Mouse (Mus musculus) E14TG2a.4 (cell line): ENCODE measurements at regions not wholly inside any gene's neighbourhood (a gene's known extent, or its start where the extent isn't known, plus 50 kb on each side); places are given as distances from the start of the nearest gene placed in this dataset.

Experiments
- CTCF ChIP-seq: conservative IDR thresholded peaks from 2 replicates; pipeline ENCODE4 v1.5.1; 2014; ENCODE audit warnings: low read length
- NANOG ChIP-seq: IDR thresholded peaks from 2 replicates; pipeline ENCODE4 v1.6.1; 2014; ENCODE audit warnings: borderline replicate concordance, low read length, mixed read lengths

DNA sequence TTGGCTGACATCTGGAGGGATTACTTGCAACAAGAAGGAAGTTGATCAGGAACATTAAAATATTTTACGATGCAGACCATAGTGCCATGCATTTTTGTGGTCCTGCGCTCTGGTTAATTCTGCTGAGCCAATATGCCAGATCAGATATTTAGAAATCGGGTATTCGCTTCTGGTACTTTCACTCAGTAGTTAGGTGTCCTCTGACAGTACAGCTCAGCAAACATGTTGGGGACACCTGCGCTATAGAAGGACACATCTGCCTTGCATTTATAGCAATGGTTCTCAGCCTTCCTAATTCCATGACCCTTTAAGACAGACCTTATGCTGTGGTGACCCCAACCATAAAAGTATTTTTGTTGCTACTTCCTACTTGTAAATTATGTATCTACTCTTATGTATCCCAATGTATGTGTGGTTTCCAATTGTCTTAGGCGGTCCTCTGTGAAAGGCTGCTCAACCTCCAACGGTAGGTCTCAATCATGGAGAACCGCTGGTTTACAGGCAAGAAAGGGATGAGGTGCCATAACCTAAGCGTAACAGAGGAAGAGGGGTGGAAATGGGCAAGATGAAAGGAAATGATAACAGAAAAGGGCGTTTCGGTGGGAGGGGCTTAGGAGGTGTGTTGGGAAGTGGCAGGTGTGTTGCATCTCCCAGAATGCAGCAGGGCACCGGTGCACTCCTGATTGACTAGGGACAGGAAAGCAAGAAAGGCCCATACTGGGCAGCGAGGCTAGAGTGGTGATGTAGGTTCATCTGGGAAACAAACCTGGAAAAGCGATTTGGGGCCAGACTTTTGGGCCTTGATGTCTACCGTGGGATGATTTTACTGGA, 92.3 kb upstream of the Cpm start:
- TF ChIP-seq CTCF: no peak
- TF ChIP-seq NANOG: no peak
